Mouse (Mus musculus) myocyte (in vitro differentiated cells): ENCODE data around the gene Pcp4. TPM values are rescaled to one million over a fixed set of nuclear protein-coding genes. Genes with fewer than 3 reads are reported as not detected.

Experiments
- H3K27me3 ChIP-seq: one replicate; pipeline ENCODE4 v1.6.1; 2011; ENCODE audit not compliant: control insufficient read depth, insufficient read depth, insufficient read length
- H3K36me3 ChIP-seq: one replicate; pipeline ENCODE4 v1.6.1; 2011; ENCODE audit not compliant: control insufficient read depth, insufficient read depth
- H3K4me2 ChIP-seq: one replicate; pipeline ENCODE4 v1.6.1; 2011; ENCODE audit warnings: low read depth, control low read depth
- H3K4me3 ChIP-seq: one replicate; pipeline ENCODE4 v1.5.1; 2011; ENCODE audit warnings: mild to moderate bottlenecking, control low read depth, moderate library complexity
- H3K79me2 ChIP-seq: one replicate; pipeline ENCODE4 v1.6.1; 2011; ENCODE audit not compliant: control insufficient read depth, insufficient read depth
- H3ac ChIP-seq: one replicate; pipeline ENCODE4 v1.6.1; 2011; ENCODE audit not compliant: control insufficient read depth, insufficient read length
- CEBPB ChIP-seq: IDR thresholded peaks from 2 replicates; pipeline ENCODE4 v1.6.1; 2011; ENCODE audit warnings: mild to moderate bottlenecking, moderate library complexity; ENCODE audit not compliant: poor library complexity, insufficient read depth, severe bottlenecking
- E2F4 ChIP-seq: IDR thresholded peaks from one replicate; pipeline ENCODE4 v1.6.1; 2011; ENCODE audit warnings: mild to moderate bottlenecking, control low read depth, moderate library complexity; ENCODE audit not compliant: insufficient read depth
- MAX ChIP-seq: IDR thresholded peaks from one replicate; pipeline ENCODE4 v1.6.1; 2011; ENCODE audit warnings: low read depth, mild to moderate bottlenecking, control low read depth
- MYOD1 ChIP-seq, 3 experiments: IDR thresholded peaks; one replicate each; pipeline ENCODE4 v1.6.1; 2011; ENCODE audit warnings: control low read depth in 2 of 3, low read depth in 2 of 3, mild to moderate bottlenecking in 2 of 3, moderate library complexity in 1 of 3; ENCODE audit not compliant: insufficient read length in 2 of 3, control insufficient read depth in 1 of 3
- MYOG ChIP-seq, 3 experiments: IDR thresholded peaks; one replicate each; pipeline ENCODE4 v1.6.1; 2011; ENCODE audit warnings: control low read depth in 2 of 3, low read depth in 2 of 3, mild to moderate bottlenecking in 2 of 3; ENCODE audit not compliant: insufficient read length in 2 of 3, control insufficient read depth in 1 of 3, insufficient read depth in 1 of 3
- POLR2A ChIP-seq: IDR thresholded peaks from one replicate; pipeline ENCODE4 v1.6.1; 2011; ENCODE audit warnings: low read depth, mild to moderate bottlenecking, control low read depth, moderate library complexity; ENCODE audit not compliant: insufficient read length
- POLR2AphosphoS2 ChIP-seq: IDR thresholded peaks from one replicate; pipeline ENCODE4 v1.6.1; 2011; ENCODE audit warnings: low read depth, control low read depth; ENCODE audit not compliant: insufficient read length
- REST ChIP-seq: IDR thresholded peaks from one replicate; pipeline ENCODE4 v1.6.1; 2011; ENCODE audit warnings: mild to moderate bottlenecking, control low read depth, moderate library complexity; ENCODE audit not compliant: insufficient read depth, insufficient read length
- SRF ChIP-seq: IDR thresholded peaks from one replicate; pipeline ENCODE4 v1.6.1; 2011; ENCODE audit warnings: low read depth; ENCODE audit not compliant: control insufficient read depth, insufficient read length
- TCF12 ChIP-seq: IDR thresholded peaks from one replicate; pipeline ENCODE4 v1.6.1; 2011; ENCODE audit warnings: mild to moderate bottlenecking, control low read depth; ENCODE audit not compliant: poor library complexity, insufficient read depth, severe bottlenecking
- TCF3 ChIP-seq: IDR thresholded peaks from one replicate; pipeline ENCODE4 v1.6.1; 2011; ENCODE audit warnings: low read depth, control low read depth; ENCODE audit not compliant: insufficient read length
- USF1 ChIP-seq: IDR thresholded peaks from one replicate; pipeline ENCODE4 v1.6.1; 2011; ENCODE audit warnings: low read depth, mild to moderate bottlenecking, control low read depth, moderate library complexity
- polyA plus RNA-seq: library from polyadenylated mRNA; unstranded; fragments of >200 nt; fragmentation: generic; extraction: Trizol; gene quantifications from one replicate; pipeline ENCODE4 v1.2.1, GENCODE M21; 2012; ENCODE audit warnings: missing spikeins

Pcp4 gene
- polyA plus RNA-seq, 1 experiment = not detected

DNA sequence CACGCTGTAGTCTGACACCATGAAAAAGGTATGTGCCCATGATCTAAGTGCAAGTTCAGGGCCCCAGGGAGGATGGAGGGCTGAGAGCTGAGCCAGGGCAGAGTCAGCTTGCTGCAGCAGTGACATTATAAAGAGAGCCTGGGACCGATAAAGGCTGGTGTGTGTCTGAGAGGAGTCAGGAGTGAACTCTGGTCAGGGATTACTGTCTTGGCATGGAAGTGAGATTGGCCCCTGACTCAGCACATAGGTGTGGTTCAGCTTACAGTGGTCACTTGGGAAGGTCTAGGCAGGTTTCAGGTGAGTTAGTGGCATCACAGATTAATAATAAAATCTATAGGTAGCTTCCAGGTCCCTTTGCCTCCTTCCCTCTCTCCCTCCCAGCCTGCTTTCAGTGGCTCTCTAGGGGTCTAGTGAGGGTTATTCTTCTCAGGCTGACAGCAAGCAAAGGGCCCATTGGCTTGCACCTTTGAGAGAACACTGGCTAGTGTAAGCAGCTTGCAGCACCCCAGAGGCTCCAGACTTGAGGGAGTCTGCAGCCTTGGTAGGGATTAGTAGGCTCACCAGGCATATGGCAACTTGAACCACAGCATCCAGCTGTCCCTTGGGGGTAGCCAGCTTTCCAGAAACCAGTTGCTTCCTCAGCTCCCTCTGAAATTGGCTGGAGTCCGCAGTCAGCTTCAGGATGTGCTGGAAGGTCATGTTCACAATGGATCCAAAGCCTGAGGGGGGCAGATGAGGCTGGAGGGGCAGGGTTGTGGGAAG is 33.2 kb upstream of the Pcp4 start:
- no peak for TF ChIP-seq E2F4
- Histone ChIP-seq H3K27me3 (no peaks in the 10 kb centered on the region), H3ac (no peak overlapping the region), H3K36me3 (no peaks in the 10 kb centered on the region), H3K4me2 (no peak overlapping the region), H3K4me3 (no peak overlapping the region), H3K79me2 (no peaks in the 10 kb centered on the region)

DNA sequence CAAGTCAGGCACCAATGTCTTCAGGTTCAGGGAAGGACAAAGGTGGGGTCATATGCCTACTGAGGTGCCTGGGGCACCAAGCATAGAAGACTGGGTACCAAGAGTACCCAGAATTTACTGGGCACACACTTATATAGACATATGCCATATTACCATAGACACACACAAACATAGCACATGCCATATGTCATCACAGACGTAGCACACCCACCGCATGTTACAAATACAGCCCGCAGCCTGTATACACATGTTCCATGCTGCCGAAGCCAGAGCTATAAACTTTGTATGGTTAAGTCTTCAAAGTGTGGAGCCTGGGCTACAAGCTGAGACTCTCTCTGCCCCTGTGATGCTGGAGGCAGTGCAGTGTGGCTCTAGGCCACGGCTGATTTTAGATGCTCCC is 28.5 kb upstream of the Pcp4 start:
- Histone ChIP-seq H3K4me2 (no peak overlapping the region), H3K4me3 (no peak overlapping the region), H3K27me3 (no peaks in the 10 kb centered on the region), H3K79me2 (no peaks in the 10 kb centered on the region), H3ac (no peak overlapping the region), H3K36me3 (no peaks in the 10 kb centered on the region)
- no peak for TF ChIP-seq REST
- TF ChIP-seq TCF3 = no peak
- no peak for TF ChIP-seq POLR2AphosphoS2
- no peak for TF ChIP-seq MYOD1 (IDR thresholded peaks at IDR 0.05; ENCODE audit: control insufficient read depth in 1 of 3, insufficient read length in 2 of 3, low read depth in 2 of 3)
- TF ChIP-seq MYOG (IDR thresholded peaks at IDR 0.05; ENCODE audit: control insufficient read depth in 1 of 3, insufficient read depth in 1 of 3, insufficient read length in 2 of 3, low read depth in 2 of 3) = no peak
- no peak for TF ChIP-seq USF1
- TF ChIP-seq CEBPB = no peak
- TF ChIP-seq POLR2A = no peak
- TF ChIP-seq SRF = no peak
- no peak for TF ChIP-seq TCF12
- TF ChIP-seq E2F4 = no peak
- TF ChIP-seq MAX = no peak

DNA sequence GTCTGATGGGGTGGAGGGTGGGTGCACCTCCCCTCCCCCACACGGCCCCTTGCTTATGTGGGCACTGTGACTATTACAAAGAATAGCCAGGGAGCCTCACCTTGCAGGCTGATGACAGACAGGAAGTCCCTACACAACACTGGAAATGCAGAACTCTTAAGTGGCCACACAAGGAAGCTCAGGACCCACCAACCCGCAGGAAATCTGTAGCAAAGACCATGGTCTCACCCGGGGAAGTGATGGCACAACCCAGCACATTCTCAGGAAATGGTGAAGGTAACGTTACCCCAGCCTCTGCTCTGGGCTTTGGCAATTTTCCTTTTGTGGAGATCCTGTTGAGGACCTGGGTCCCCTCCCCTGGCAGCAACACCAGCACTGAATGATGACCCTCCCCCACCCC is 27.7 kb upstream of the Pcp4 start:
- H3K79me2 ChIP-seq = no peaks in the 10 kb centered on the region
- no peak overlapping the region for H3K4me2 ChIP-seq
- H3K27me3 ChIP-seq = no peaks in the 10 kb centered on the region
- H3K36me3 ChIP-seq = no peaks in the 10 kb centered on the region
- TF ChIP-seq TCF3 = no peak
- TF ChIP-seq USF1 = no peak
- no peak for TF ChIP-seq TCF12
- TF ChIP-seq MYOD1 (IDR thresholded peaks at IDR 0.05; ENCODE audit: control insufficient read depth in 1 of 3, insufficient read length in 2 of 3, low read depth in 2 of 3) = no peak
- TF ChIP-seq POLR2A = no peak
- H3ac ChIP-seq = no peak overlapping the region
- no peak overlapping the region for H3K4me3 ChIP-seq

DNA sequence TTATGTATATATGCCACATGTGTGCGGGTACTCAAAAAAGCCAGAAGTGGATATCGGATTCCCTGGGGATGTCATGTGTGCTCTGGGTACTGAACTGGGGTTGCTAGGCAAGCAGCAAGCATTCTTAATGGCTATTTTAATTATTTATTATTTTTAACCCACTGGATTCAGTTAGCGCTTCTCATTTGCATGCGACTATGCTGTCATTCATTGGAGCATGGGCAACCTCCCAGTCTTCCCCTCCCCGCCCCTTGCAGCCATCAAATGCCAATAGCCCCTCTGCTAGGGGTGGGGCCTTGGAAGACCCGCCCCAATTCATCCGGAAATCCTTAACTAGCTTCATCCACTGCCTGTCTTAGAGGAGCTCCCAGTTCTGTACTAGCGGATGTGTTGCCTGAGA is 26.5 kb upstream of the Pcp4 start:
- H3K27me3 ChIP-seq = no peaks in the 10 kb centered on the region
- no peaks in the 10 kb centered on the region for H3K36me3 ChIP-seq
- H3K4me3 ChIP-seq = no peak overlapping the region
- H3K79me2 ChIP-seq = no peaks in the 10 kb centered on the region
- no peak for TF ChIP-seq E2F4
- no peak for TF ChIP-seq REST
- TF ChIP-seq POLR2AphosphoS2 = no peak
- TF ChIP-seq POLR2A = no peak
- no peak overlapping the region for H3K4me2 ChIP-seq
- H3ac ChIP-seq = no peak overlapping the region

GRCm38 (mm10) chr16:96441826-96442225 is 25.6 kb upstream of the Pcp4 start:
- H3K79me2 ChIP-seq = no peaks in the 10 kb centered on the region
- TF ChIP-seq REST (no peak), CEBPB (no peak), E2F4 (no peak), TCF3 (no peak), POLR2A (no peak), POLR2AphosphoS2 (no peak), USF1 (no peak), MYOD1 (IDR thresholded peaks at IDR 0.05; ENCODE audit: control insufficient read depth in 1 of 3, insufficient read length in 2 of 3, low read depth in 2 of 3) (no peak), SRF (no peak), TCF12 (no peak), MAX (no peak), MYOG (IDR thresholded peaks at IDR 0.05; ENCODE audit: control insufficient read depth in 1 of 3, insufficient read depth in 1 of 3, insufficient read length in 2 of 3, low read depth in 2 of 3) (no peak)

More at GRCm38 (mm10) chr16:96441826-96442225, 25.6 kb upstream of the Pcp4 start:
- Histone ChIP-seq H3ac (no peak overlapping the region), H3K27me3 (no peaks in the 10 kb centered on the region), H3K36me3 (no peaks in the 10 kb centered on the region), H3K4me3 (no peak overlapping the region), H3K4me2 (no peak overlapping the region)
